Mouse (Mus musculus): ENCODE results near the gene Tex19.2. TPM values are rescaled to one million over a fixed set of nuclear protein-coding genes. Genes with fewer than 3 reads are reported as not detected.
"Not testable (repeated sequence)": the region's sequence is repeated elsewhere in the genome, so short reads cannot be mapped to it uniquely, and the experiment has no call there.

Gene Tex19.2
- polyA plus RNA-seq, 1 experiment from 2014 or later, result not detected

DNA sequence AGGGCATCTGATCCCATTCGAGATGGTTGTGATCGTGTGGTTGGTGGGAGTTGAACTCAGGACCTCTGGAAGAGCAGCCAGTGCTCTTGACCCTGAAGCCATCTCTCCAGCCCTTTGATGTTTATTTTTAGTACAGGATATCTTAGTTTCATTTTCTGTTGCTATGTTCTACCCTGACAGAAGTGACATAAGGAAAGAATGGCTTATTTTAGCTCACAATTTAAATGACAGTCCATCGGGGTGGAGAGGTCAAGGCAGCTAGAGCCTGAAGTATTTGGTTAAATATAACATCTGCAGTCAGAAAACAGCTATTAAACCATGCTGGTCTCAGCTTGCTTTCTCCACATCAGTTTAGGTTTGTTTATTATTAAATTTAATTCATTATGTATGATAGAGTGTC lies 2.7 kb upstream of the Tex19.2 start:
- Histone ChIP-seq H3K4me1 (ENCODE audit: control insufficient read depth, insufficient read depth, low read length) (no peaks in the 10 kb centered on the region), H3K4me2 (ENCODE audit: low read length) (no peak overlapping the region), H3K9ac (ENCODE audit: low read length) (no peak overlapping the region), H3K36me3 (ENCODE audit: control insufficient read depth, insufficient read depth, low read length) (no peaks in the 10 kb centered on the region), H3K27ac (ENCODE audit: low read depth, low read length) (no peak overlapping the region), H3K9me3 (replicated peaks; ENCODE audit: control insufficient read depth, low read length) (no peaks in the 10 kb centered on the region), H3K27me3 (replicated peaks; ENCODE audit: control insufficient read depth, insufficient read depth, low read length) (no peaks in the 10 kb centered on the region), H3K4me3 (ENCODE audit: low read depth, low read length) (no peak overlapping the region)
- DNase-seq (ENCODE audit: low spot score), result no peak
- ATAC-seq, result no peak
- WGBS, result 80% methylated on average over 3 of the region's 3 CpGs

DNA sequence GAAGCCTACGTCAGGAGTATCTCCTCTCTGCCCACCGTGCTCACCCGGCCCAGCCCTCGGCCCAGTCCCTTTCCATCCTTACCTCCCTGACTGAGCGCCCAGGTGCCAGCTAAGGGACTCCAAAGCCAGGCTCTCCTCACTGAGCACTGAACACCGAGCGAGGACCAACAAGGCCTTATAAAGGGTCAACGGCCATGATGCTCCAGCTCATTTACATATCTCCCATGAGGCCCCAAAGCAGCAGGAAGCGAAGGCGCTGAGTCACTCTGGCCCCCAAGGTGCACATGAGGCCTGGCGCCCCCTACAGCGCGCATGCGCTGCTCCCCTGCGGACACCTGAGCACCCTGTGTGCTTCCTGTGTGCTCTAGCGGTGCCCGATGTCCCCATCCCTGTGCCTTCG lies 371 bp downstream of the Tex19.2 start:
- Histone ChIP-seq H3K9ac (ENCODE audit: low read length) (no peak overlapping the region), H3K36me3 (ENCODE audit: control insufficient read depth, insufficient read depth, low read length) (no peaks in the 10 kb centered on the region), H3K27me3 (replicated peaks; ENCODE audit: control insufficient read depth, insufficient read depth, low read length) (no peaks in the 10 kb centered on the region), H3K4me1 (ENCODE audit: control insufficient read depth, insufficient read depth, low read length) (no peaks in the 10 kb centered on the region), H3K9me3 (replicated peaks; ENCODE audit: control insufficient read depth, low read length) (no peaks in the 10 kb centered on the region), H3K4me3 (ENCODE audit: low read depth, low read length) (no peak overlapping the region), H3K4me2 (ENCODE audit: low read length) (no peak overlapping the region), H3K27ac (ENCODE audit: low read depth, low read length) (no peak overlapping the region)
- 89% methylated on average over 18 of the region's 18 CpGs for WGBS
- DNase-seq (ENCODE audit: low spot score), result no peak
- no peak for ATAC-seq

- Histone ChIP-seq H3K4me3 (ENCODE audit: low read depth, low read length) (no peak overlapping the region), H3K4me1 (ENCODE audit: control insufficient read depth, insufficient read depth, low read length) (peaks cover 8% of the 10 kb centered on the region), H3K27me3 (replicated peaks; ENCODE audit: control insufficient read depth, insufficient read depth, low read length) (0 out of 2 replicates have a peak, but pooled peaks cover 5% of the 10 kb centered on the region), H3K4me2 (ENCODE audit: low read length) (no peak overlapping the region), H3K9me3 (replicated peaks; ENCODE audit: control insufficient read depth, low read length) (no peaks in the 10 kb centered on the region), H3K9ac (ENCODE audit: low read length) (no peak overlapping the region), H3K36me3 (ENCODE audit: control insufficient read depth, insufficient read depth, low read length) (no peaks in the 10 kb centered on the region), H3K27ac (ENCODE audit: low read depth, low read length) (no peak overlapping the region)
- DNase-seq (ENCODE audit: low spot score), result peak; percentile 23
- ATAC-seq, result no peak
- WGBS, result 67% methylated on average over 5 of the region's 5 CpGs
These were observed 6.2 kb downstream of the Tex19.2 start for GRCm38 (mm10) chr11:121112091-121112775.

- DNase-seq (ENCODE audit: low spot score) (peak; percentile 19), ATAC-seq (no peak)
- H3K4me1 ChIP-seq (ENCODE audit: control insufficient read depth, insufficient read depth, low read length), result peaks cover 8% of the 10 kb centered on the region
- no peak overlapping the region for H3K4me3 ChIP-seq (ENCODE audit: low read depth, low read length)
- 92% methylated on average over 1 of the region's 1 CpGs for WGBS
- no peak overlapping the region for H3K27ac ChIP-seq (ENCODE audit: low read depth, low read length)
- 0 out of 2 replicates have a peak, but pooled peaks cover 5% of the 10 kb centered on the region for H3K27me3 ChIP-seq (replicated peaks; ENCODE audit: control insufficient read depth, insufficient read depth, low read length)
- H3K9ac ChIP-seq (ENCODE audit: low read length), result no peak overlapping the region
- H3K4me2 ChIP-seq (ENCODE audit: low read length), result no peak overlapping the region
- no peaks in the 10 kb centered on the region for H3K36me3 ChIP-seq (ENCODE audit: control insufficient read depth, insufficient read depth, low read length)
- H3K9me3 ChIP-seq (replicated peaks; ENCODE audit: control insufficient read depth, low read length), result no peaks in the 10 kb centered on the region
These were observed 6.9 kb downstream of the Tex19.2 start for GRCm38 (mm10) chr11:121111601-121112000.

DNA sequence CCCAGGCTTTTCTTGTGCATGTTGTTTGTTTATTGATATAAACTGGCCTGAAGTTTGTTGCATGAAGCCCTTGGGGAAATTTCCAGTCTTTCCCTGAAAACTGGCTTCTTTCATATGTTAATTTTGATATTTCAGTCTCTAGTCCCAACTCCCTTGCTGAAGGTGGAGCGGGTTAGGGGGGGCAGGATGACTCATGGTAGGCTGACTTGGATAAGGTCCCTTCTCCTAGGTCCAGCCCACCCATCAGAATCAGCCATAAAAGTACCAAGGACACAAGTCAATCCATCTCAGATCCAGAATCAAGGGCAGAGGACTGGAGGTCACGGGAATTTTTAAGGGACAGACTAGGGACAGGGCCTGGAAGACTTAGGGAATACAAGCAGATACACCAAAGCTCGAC lies 7.4 kb downstream of the Tex19.2 start:
- no peak overlapping the region for H3K4me2 ChIP-seq (ENCODE audit: low read length)
- ATAC-seq (no peak), DNase-seq (ENCODE audit: low spot score) (no peak)
- 92% methylated on average over 3 of the region's 3 CpGs for WGBS
- no peaks in the 10 kb centered on the region for H3K9me3 ChIP-seq (replicated peaks; ENCODE audit: control insufficient read depth, low read length)
- H3K27me3 ChIP-seq (replicated peaks; ENCODE audit: control insufficient read depth, insufficient read depth, low read length), result 0 out of 2 replicates have a peak, but pooled peaks cover 5% of the 10 kb centered on the region
- H3K4me3 ChIP-seq (ENCODE audit: low read depth, low read length), result no peak overlapping the region
- no peak overlapping the region for H3K27ac ChIP-seq (ENCODE audit: low read depth, low read length)
- H3K4me1 ChIP-seq (ENCODE audit: control insufficient read depth, insufficient read depth, low read length), result peaks cover 8% of the 10 kb centered on the region
- H3K36me3 ChIP-seq (ENCODE audit: control insufficient read depth, insufficient read depth, low read length), result no peaks in the 10 kb centered on the region
- H3K9ac ChIP-seq (ENCODE audit: low read length), result no peak overlapping the region

DNA sequence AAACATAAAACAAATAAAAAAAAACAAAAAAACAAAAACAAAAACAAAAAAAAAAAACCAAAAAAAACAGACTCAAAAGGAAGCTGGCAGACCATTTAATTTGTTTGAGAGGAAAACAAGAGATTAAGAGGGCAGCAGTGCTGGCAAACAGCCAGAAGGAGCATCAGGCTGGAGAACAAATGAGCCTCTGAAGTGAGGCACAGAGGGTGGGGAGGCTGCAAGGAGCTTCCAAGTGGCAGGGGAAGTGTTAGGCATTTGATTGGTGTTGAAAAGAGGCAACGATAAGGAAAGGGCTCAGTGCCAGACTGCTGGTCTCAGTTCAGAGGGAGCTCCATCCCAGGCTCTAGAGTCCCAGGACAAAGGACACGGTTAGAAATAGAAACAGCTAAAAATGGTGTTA lies 8.5 kb downstream of the Tex19.2 start:
- Histone ChIP-seq H3K4me2 (ENCODE audit: low read length) (no peak overlapping the region), H3K9me3 (replicated peaks; ENCODE audit: control insufficient read depth, low read length) (no peaks in the 10 kb centered on the region), H3K36me3 (ENCODE audit: control insufficient read depth, insufficient read depth, low read length) (no peaks in the 10 kb centered on the region), H3K4me1 (ENCODE audit: control insufficient read depth, insufficient read depth, low read length) (peaks cover 8% of the 10 kb centered on the region), H3K4me3 (ENCODE audit: low read depth, low read length) (no peak overlapping the region), H3K9ac (ENCODE audit: low read length) (no peak overlapping the region), H3K27ac (ENCODE audit: low read depth, low read length) (no peak overlapping the region), H3K27me3 (replicated peaks; ENCODE audit: control insufficient read depth, insufficient read depth, low read length) (0 out of 2 replicates have a peak, but pooled peaks cover 5% of the 10 kb centered on the region)
- WGBS, result 2% methylated on average over 2 of the region's 2 CpGs
- ATAC-seq (peak; percentile 83; the same call in 1 of the 2 replicates), DNase-seq (ENCODE audit: low spot score) (peak; percentile 93)

DNA sequence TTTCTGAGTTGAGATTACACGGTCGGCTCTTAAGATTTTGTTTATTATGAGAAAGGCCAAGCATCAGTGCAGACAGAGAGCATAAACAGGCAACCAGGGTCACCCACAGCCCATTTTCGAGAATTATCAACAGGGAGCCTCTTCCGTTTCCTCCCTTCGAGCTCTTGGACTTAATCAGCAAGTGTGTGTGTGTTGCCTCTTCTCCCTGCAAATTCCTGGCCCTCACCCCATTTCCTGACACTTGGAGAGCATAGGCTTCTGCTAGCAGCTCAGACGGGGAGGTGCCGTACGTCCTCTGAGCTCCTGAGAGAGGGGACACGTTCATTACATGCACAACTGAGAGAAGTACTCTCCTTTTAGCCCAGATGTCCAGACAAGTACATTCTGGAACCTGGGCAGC lies 10.4 kb downstream of the Tex19.2 start:
- Histone ChIP-seq H3K9me3 (replicated peaks; ENCODE audit: control insufficient read depth, low read length) (no peaks in the 10 kb centered on the region), H3K4me3 (ENCODE audit: low read depth, low read length) (no peak overlapping the region), H3K36me3 (ENCODE audit: control insufficient read depth, insufficient read depth, low read length) (no peaks in the 10 kb centered on the region), H3K9ac (ENCODE audit: low read length) (no peak overlapping the region), H3K27ac (ENCODE audit: low read depth, low read length) (no peak overlapping the region), H3K4me2 (ENCODE audit: low read length) (no peak overlapping the region), H3K4me1 (ENCODE audit: control insufficient read depth, insufficient read depth, low read length) (peaks cover 8% of the 10 kb centered on the region), H3K27me3 (replicated peaks; ENCODE audit: control insufficient read depth, insufficient read depth, low read length) (0 out of 2 replicates have a peak, but pooled peaks cover 5% of the 10 kb centered on the region)
- ATAC-seq, result no peak
- no peak for DNase-seq (ENCODE audit: low spot score)
- WGBS, result 74% methylated on average over 9 of the region's 9 CpGs

DNA sequence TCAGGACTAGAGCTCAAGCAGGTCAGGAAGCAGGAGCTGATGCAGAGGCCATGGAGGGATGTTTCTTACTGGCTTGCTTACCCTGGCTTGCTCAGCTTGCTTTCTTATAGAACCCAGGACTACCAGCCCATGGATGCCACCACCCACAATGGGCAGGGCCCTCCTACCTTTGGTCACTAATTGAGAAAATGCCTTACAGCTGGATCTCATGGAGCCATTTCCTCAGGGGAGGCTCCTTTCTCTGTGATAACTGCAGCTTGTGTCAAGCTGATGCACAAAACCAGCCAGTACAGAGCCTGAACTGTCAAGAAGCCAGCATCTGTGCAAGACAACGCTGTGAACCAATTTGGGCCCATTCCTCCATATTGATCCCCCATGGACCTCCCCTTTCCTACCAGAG lies 11.2 kb downstream of the Tex19.2 start:
- H3K4me2 ChIP-seq (ENCODE audit: low read length); DNase-seq (ENCODE audit: low spot score); H3K36me3 ChIP-seq (ENCODE audit: control insufficient read depth, insufficient read depth, low read length); ATAC-seq; H3K9ac ChIP-seq (ENCODE audit: low read length); H3K4me1 ChIP-seq (ENCODE audit: control insufficient read depth, insufficient read depth, low read length); H3K4me3 ChIP-seq (ENCODE audit: low read depth, low read length); H3K27ac ChIP-seq (ENCODE audit: low read depth, low read length); H3K9me3 ChIP-seq (replicated peaks; ENCODE audit: control insufficient read depth, low read length); H3K27me3 ChIP-seq (replicated peaks; ENCODE audit: control insufficient read depth, insufficient read depth, low read length): not testable (repeated sequence)
- 67% methylated on average over 1 of the region's 1 CpGs for WGBS

DNA sequence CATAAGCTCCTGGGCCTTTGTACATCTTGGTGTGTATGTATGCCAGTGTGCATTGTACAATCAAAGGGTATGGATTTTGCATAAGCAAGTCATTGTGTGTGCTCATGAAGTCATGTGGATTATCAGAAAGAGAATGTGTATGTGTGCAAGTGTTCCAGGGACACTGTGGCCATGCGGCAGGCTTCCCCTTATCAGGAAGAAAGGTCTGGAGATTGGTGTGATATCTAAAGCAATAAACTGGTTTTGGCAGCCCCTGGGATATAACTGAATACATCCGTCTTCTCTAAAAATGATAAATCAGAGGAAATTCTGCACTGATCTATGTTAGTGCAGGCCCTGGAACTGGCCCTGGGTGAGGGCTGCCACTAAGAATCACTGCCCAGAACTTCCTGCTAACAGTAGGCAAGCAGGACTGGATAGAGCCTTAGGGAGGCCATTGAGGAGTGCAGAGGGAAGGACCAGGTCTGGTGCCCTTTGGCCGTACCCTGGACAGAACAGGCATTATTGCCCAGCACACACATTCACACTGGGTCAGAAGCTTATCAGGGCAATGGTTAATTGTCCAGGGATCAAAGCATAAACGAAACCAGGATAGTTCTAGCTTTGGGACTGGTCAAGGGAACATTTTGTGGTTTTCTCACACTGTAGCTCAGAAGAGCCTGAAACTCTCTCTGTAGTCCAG lies 17.2 kb downstream of the Tex19.2 start:
- H3K27ac ChIP-seq (ENCODE audit: low read depth, low read length), result no peak overlapping the region
- H3K36me3 ChIP-seq (ENCODE audit: control insufficient read depth, insufficient read depth, low read length), result no peaks in the 10 kb centered on the region
- no peak overlapping the region for H3K4me3 ChIP-seq (ENCODE audit: low read depth, low read length)
- no peak for DNase-seq (ENCODE audit: low spot score)
- no peaks in the 10 kb centered on the region for H3K9me3 ChIP-seq (replicated peaks; ENCODE audit: control insufficient read depth, low read length)
- no peak overlapping the region for H3K4me2 ChIP-seq (ENCODE audit: low read length)
- H3K27me3 ChIP-seq (replicated peaks; ENCODE audit: control insufficient read depth, insufficient read depth, low read length), result no peaks in the 10 kb centered on the region
- no peak for ATAC-seq
- H3K9ac ChIP-seq (ENCODE audit: low read length), result no peak overlapping the region
- 86% methylated on average over 4 of the region's 4 CpGs for WGBS
- H3K4me1 ChIP-seq (ENCODE audit: control insufficient read depth, insufficient read depth, low read length), result no peaks in the 10 kb centered on the region

All from forebrain, embryonic 14.5 days (tissue).